Mouse (Mus musculus) kidney, postnatal 0 days (tissue): ENCODE results near the gene Vmn1r79. TPM values are rescaled to one million over a fixed set of nuclear protein-coding genes. Genes with fewer than 3 reads are reported as not detected.
"Not testable (repeated sequence)": the region's sequence is repeated elsewhere in the genome, so short reads cannot be mapped to it uniquely, and the experiment has no call there.

Experiments used
- ATAC-seq: fragments of 200-750 bp; cut with Nextera tagmentation; replicated peaks from 2 replicates; pipeline ENCODE4 v1.8.0; 2017; ENCODE audit warnings: low read depth, moderate number of reproducible peaks, moderate TSS enrichment, moderate library complexity; ENCODE audit not compliant: low FRiP score
- DNase-seq: peaks from one replicate; pipeline ENCODE4 v3.0.0-alpha.2; 2016; ENCODE audit warnings: low spot score
- H3K27ac ChIP-seq: fragments of 300-500 bp; sonication (generic); 2 replicates; pipeline ENCODE4 v1.5.1; 2014; ENCODE audit warnings: mild to moderate bottlenecking
- H3K27me3 ChIP-seq: fragments of 300-500 bp; sonication (generic); 2 replicates; pipeline ENCODE4 v1.6.1; 2014; ENCODE audit warnings: low read length, mixed read lengths; ENCODE audit not compliant: insufficient read depth
- H3K36me3 ChIP-seq: fragments of 300-500 bp; sonication (generic); 2 replicates; pipeline ENCODE4 v1.6.1; 2014; ENCODE audit warnings: low read length, mixed read lengths; ENCODE audit not compliant: insufficient read depth
- H3K4me1 ChIP-seq: fragments of 300-500 bp; sonication (generic); replicated peaks from 2 replicates; pipeline ENCODE4 v1.6.1; 2014; ENCODE audit warnings: antibody characterized with exemption, low read length, mixed read lengths; ENCODE audit not compliant: insufficient read depth
- H3K4me2 ChIP-seq: fragments of 300-500 bp; sonication (generic); 2 replicates; pipeline ENCODE4 v1.6.1; 2014; ENCODE audit warnings: mild to moderate bottlenecking, low read length, moderate library complexity, mixed read lengths
- H3K4me3 ChIP-seq: fragments of 300-500 bp; sonication (generic); replicated peaks from 2 replicates; pipeline ENCODE4 v1.5.1; 2014; ENCODE audit warnings: low read depth, low read length
- H3K9ac ChIP-seq: fragments of 300-500 bp; sonication (generic); 2 replicates; pipeline ENCODE4 v1.6.1; 2014; ENCODE audit warnings: low read depth, low read length
- H3K9me3 ChIP-seq: fragments of 300-500 bp; sonication (generic); replicated peaks from 2 replicates; pipeline ENCODE4 v1.6.1; 2016; ENCODE audit warnings: low read length, inconsistent platforms, mixed read lengths
- CTCF ChIP-seq: IDR thresholded peaks from 2 replicates; pipeline ENCODE4 v1.5.1; 2016; ENCODE audit warnings: antibody characterized with exemption, low read depth, mild to moderate bottlenecking, moderate library complexity
- WGBS: fragments of 180-500 bp; shearing (Covaris S2); extraction: QIAGEN DNeasy Blood & Tissue Kit; methylation state at CpG from one replicate; pipeline ENCODE4 v1.1.7; 2014; 5-methylcytosine and 5-hydroxymethylcytosine counted together
- polyA plus RNA-seq: library from polyadenylated mRNA; unstranded; fragments of >200 nt; fragmentation: Nextera tagmentation; extraction: Ambion mirVana; gene quantifications from 2 replicates; pipeline ENCODE4 v1.2.1, GENCODE M21; 2015

Gene Vmn1r79
- polyA plus RNA-seq: not detected in 2 replicates

GRCm38 (mm10) chr7:12170979-12171378 is at the start of gene Vmn1r79:
Vmn1r79 (plus strand) TSS chr7:12171279.
- H3K36me3 ChIP-seq, H3K9ac ChIP-seq, H3K27ac ChIP-seq, H3K4me1 ChIP-seq, H3K27me3 ChIP-seq, DNase-seq, ATAC-seq, H3K9me3 ChIP-seq, H3K4me3 ChIP-seq, H3K4me2 ChIP-seq: not testable (repeated sequence)

- DNase-seq: no peak
- TF ChIP-seq CTCF: no peak
- Histone ChIP-seq H3K36me3 (no peaks in the 10 kb centered on the region), H3K9me3 (no peaks in the 10 kb centered on the region), H3K4me1 (no peaks in the 10 kb centered on the region), H3K27ac (no peak within 1 kb of the TSS), H3K4me2 (no peak within 1 kb of the TSS), H3K9ac (no peak within 1 kb of the TSS), H3K4me3 (no peak within 1 kb of the TSS), H3K27me3 (no peaks in the 10 kb centered on the region)
- 53% methylated on average over 2 of the region's 2 CpGs for WGBS
- no peak for ATAC-seq
These were observed 21.1 kb upstream of the Vmn1r79 start, which contains the start of gene Vmn1r78 for GRCm38 (mm10) chr7:12149957-12150356. Vmn1r78 (plus strand) TSS chr7:12150257.

GRCm38 (mm10) chr7:12156463-12156862 is 14.6 kb upstream of the Vmn1r79 start:
- not testable (repeated sequence) for H3K4me2 ChIP-seq, H3K27ac ChIP-seq, ATAC-seq, H3K4me1 ChIP-seq, H3K27me3 ChIP-seq, H3K4me3 ChIP-seq, DNase-seq, H3K9ac ChIP-seq, H3K36me3 ChIP-seq, H3K9me3 ChIP-seq
- WGBS: 17% methylated on average over 1 of the region's 1 CpGs

- not testable (repeated sequence) for DNase-seq, H3K27me3 ChIP-seq, H3K9me3 ChIP-seq, ATAC-seq, H3K9ac ChIP-seq, H3K36me3 ChIP-seq, H3K27ac ChIP-seq, H3K4me3 ChIP-seq, H3K4me1 ChIP-seq, H3K4me2 ChIP-seq
- 59% methylated on average over 2 of the region's 2 CpGs for WGBS
These were observed 1.8 kb downstream of the Vmn1r79 start for GRCm38 (mm10) chr7:12172926-12173325.

- no peaks in the 10 kb centered on the region for H3K4me1 ChIP-seq
- no peak within 1 kb of the TSS for H3K9ac ChIP-seq
- TF ChIP-seq CTCF: no peak
- no peak within 1 kb of the TSS for H3K27ac ChIP-seq
- H3K27me3 ChIP-seq: no peaks in the 10 kb centered on the region
- no peak for ATAC-seq
- no peak within 1 kb of the TSS for H3K4me2 ChIP-seq
- no peaks in the 10 kb centered on the region for H3K9me3 ChIP-seq
- H3K36me3 ChIP-seq: no peaks in the 10 kb centered on the region
- no peak within 1 kb of the TSS for H3K4me3 ChIP-seq
- 83% methylated on average over 1 of the region's 1 CpGs for WGBS
- no peak for DNase-seq
These were observed 17.9 kb downstream of the Vmn1r79 start, which contains the start of gene Vmn1r80 for GRCm38 (mm10) chr7:12188986-12189385. Vmn1r80 (plus strand) TSS chr7:12189286.

- DNase-seq: no peak
- Histone ChIP-seq H3K9ac (no peak overlapping the region), H3K4me3 (no peak overlapping the region), H3K36me3 (no peaks in the 10 kb centered on the region), H3K27me3 (no peaks in the 10 kb centered on the region), H3K4me2 (no peak overlapping the region), H3K27ac (no peak overlapping the region), H3K9me3 (no peaks in the 10 kb centered on the region), H3K4me1 (no peaks in the 10 kb centered on the region)
- WGBS: 66% methylated on average over 2 of the region's 2 CpGs
- TF ChIP-seq CTCF: no peak
- ATAC-seq: no peak
These were observed 33.1 kb downstream of the Vmn1r79 start for GRCm38 (mm10) chr7:12204141-12204540.

Other genes with a start within 250 kb of the Vmn1r79 start
- not detected in 2 replicates for gene Vmn1r76, start 233.1 kb upstream of the Vmn1r79 start, polyA plus RNA-seq
- gene Vmn1r77, start 134.5 kb upstream of the Vmn1r79 start, polyA plus RNA-seq: not detected in 2 replicates
- gene Vmn1r78, start 21.0 kb upstream of the Vmn1r79 start, polyA plus RNA-seq: not detected in 2 replicates
- not detected in 2 replicates for gene Vmn1r80, start 18.0 kb downstream of the Vmn1r79 start, polyA plus RNA-seq
- not detected in 2 replicates for gene Vmn1r81, start 97.0 kb downstream of the Vmn1r79 start, polyA plus RNA-seq
- not detected in 2 replicates for gene Vmn1r82, start 129.2 kb downstream of the Vmn1r79 start, polyA plus RNA-seq
- gene Vmn1r83, start 158.2 kb downstream of the Vmn1r79 start, polyA plus RNA-seq: not detected in 2 replicates
- gene Vmn1r84, start 198.0 kb downstream of the Vmn1r79 start, polyA plus RNA-seq: not detected in 2 replicates